Mouse (Mus musculus) lung, postnatal 4 days (tissue): ENCODE data around the gene Sepsecs.
"Not testable (repeated sequence)": the region's sequence is repeated elsewhere in the genome, so short reads cannot be mapped to it uniquely, and the experiment has no call there.

Experiments
- DNase-seq, 2 experiments: peaks; one replicate each; pipeline ENCODE4 v3.0.0; 2021

The Sepsecs gene

GRCm38 (mm10) chr5:52669426-52670191 is at the start of gene Sepsecs:
TSS of gene Sepsecs (minus strand) at chr5:52669708.
- DNase-seq: peak; percentile 95

DNA sequence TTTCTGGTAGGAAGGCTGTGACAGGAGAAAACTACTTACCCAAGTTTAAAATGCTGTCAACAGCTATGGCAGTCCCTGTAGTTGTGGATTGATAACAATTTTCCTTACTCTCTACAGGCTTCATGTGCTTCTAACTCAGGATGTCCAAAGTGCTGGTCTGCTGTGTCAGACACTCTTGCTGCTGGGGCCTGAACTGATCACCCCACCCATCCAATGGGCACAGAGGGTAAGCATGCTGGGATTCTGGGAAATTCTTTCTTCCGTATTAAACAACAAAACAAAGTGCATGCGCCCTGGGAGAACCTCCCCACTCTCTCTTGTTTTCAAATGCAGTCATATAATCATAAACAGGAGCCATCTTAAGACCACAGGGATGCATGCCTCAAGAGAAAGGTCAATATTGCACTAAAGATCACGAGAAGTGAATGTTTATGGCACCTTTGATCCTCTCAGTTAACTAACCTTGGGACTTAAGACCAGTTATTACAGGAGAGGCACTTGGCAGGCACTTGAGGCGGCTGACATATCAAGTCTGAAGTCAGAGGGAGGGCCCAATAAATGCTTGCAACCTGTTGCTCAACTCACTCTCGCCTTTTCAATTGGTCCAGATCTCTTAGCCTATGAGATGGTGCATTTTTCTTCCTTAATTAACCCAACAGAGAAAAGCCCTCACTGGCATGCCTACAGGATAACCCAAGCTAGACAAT is 47.4 kb upstream of the Sepsecs start:
- peak; percentile 47 to 67 for DNase-seq

- DNase-seq: no peak
These were observed 43.2 kb upstream of the Sepsecs start for GRCm38 (mm10) chr5:52712704-52713103.

GRCm38 (mm10) chr5:52704562-52704961 is 35.1 kb upstream of the Sepsecs start:
- DNase-seq: no peak

DNA sequence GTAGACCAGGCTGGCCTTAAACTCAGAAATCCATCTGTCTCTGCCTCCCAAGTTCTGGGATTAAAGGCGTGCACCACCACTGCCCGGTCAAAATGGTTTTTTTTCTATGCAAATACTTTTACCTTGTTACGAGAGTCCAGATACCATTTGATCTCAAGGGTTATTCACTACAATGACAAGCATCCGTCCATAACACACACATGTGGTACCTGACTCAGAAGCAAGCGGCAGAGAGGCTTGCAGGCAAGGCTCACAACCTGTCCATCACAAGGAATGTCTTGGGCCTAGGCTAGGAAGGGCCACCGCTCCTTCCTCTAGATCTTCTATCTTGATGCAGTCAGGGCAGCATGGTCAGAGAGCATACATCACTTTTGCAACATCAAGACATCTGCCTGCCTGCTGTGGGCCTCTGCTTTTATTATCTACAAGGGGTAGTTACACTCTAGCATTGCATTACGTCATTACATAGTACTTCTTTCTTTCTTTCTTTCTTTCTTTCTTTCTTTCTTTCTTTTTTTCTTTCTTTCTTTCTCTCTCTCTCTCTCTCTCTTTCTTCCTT is 28.5 kb upstream of the Sepsecs start:
- DNase-seq: not testable (repeated sequence)

DNA sequence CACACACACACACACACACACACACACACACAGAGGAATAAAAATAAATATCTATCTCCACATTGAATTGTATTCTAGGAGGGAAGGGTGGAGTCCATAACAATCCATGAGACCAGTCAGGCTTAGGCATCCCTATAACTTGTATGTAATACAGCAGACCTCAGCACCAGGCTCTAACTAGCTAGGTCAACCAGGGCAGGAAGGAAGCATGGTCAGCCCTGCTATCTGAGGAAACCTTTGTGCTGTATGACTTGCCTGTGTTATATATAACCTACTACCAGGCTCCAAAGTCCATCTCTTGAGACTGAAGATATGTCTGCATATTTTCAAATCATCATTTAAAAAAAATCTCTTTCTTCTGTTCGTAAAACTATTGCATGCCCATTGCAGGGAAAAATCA is 27.8 kb upstream of the Sepsecs start:
- no peak for DNase-seq

GRCm38 (mm10) chr5:52687741-52688455 is 18.4 kb upstream of the Sepsecs start:
- no peak for DNase-seq

DNA sequence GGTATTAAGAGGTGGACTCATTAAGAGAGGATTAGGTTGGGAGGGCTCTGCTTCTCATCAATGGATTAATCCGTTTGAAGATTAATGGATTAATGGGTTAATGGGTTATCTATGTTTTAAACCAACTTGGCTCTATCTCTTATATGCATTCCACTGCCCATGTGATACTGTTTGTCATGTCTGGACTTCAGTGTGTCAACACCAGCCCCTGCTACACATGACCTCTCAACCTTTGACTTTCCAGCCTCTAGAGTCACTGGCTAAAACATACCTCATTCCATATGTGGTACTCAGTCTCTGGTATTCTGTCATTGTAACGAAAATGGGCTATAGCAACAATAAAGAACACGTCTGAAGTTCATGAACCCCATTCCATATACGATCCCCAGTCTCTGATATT is 11.6 kb upstream of the Sepsecs start:
- no peak for DNase-seq

DNA sequence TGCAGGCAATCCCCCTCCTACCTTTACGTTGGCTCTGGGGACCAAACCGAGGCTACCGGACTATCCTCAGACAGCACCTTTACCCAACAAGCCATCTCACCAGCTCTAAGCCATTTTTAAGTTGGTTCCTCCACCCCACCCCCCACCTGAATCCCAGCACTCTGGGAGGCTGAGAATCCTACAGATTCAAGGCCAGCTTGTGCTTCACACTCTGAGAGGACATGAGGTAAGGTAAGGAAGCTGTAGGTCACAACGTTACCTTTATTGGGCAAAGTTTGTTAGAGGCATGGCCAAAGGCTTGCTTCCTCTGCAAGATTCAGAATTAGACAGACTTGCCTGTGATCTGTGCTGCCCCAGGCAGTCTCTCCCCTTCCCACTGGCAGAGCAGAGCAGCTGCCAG is 10.7 kb upstream of the Sepsecs start:
- no peak for DNase-seq

DNA sequence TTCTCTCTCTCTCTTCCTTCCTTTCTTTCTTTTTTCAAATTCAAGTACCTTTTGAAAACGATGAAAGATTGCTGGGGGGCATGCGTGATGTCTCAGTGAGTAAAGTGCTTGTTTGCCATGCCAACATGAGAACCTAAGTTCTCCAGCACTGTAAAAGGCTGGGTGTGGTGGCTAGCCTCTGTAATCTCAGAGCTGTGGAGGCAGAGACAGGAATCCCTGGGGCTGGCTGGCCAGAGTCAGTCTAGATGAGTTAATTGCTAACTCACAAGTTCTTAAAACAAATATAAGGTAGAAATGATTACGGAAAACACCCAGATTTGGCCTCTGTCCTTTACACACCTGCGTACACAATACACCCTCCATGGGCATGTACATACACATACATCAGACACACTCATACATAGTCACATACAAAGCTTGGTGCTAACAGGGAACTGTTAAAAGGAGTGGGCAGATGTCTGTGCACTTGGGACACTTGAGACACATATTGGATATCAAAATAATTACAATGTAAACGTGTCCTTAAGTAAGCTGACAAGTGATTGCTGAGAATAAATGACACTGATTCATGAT is 9.1 kb upstream of the Sepsecs start:
- no peak for DNase-seq

DNA sequence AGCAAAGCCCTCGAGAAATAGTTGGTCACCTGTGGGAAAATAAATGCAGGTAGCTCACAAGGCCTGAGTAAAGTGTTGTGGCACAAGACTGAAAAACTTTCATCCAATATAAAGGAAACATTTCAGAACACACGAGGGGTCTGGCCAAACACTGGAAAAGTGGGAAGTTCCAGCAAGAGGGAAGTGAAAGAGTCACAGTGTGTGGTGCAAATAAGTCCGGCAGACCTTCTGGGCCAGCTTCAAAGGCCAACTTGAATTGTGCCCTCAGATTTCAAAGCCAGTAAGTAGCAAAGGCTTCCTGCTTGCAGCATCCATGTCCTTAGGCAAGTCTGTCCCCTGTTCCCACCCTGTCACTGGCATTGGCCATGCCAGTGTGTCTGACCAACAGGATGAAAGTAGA is 7.6 kb upstream of the Sepsecs start:
- peak; percentile 14 to 28 for DNase-seq

DNA sequence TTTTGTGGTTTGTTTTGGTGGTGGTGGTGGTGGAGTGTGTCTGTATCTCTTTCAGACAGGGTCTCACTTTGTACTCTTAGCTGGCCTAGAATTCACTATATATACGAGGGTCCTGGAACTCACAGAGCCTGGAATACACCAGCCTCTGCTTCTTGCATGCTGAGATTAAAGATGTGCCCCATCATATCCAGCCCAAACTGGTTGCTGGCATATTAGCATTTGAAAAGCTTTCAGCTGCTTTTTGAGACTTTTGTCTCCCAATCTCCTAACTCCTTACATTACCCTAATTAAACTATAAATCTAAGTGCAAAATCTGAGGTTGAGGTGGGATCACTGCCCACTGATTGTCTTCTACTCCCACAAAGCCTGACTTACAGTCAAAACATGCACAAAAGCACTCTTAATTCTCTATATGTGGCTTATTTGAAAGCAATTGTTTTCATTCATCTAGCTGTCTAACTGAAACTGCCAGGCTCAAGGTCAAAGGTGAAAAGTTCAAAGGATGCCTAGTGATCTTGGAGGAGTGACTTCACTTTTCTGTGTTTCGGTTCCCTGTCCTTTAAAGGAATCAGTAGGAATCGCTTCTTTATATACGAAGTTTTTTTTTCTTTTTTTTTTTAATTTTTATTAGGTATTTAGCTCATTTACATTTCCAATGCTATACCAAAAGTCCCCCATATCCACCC is 5.0 kb upstream of the Sepsecs start:
- no peak for DNase-seq

DNA sequence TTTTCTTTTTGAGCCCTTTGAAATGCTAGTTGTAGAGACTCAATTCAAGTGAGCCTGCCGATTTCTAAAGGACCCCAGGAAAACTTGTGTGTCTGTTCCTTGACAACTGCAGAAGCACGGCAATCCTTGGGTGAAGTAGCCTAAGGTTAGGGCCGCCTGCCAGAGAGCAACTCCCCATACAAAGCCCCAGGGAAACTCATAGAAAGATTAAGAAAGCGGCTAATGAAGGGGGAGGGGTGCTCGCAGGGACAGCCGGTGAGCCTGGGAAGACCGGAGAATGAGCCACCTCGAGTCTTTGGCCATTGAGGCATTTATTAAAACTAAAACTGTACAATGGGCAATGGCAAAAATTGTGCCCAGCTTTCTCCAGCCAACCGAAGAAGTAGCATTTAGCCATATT is 3.8 kb upstream of the Sepsecs start:
- no peak for DNase-seq

GRCm38 (mm10) chr5:52670745-52671144 is 1.2 kb upstream of the Sepsecs start:
- DNase-seq: no peak

- no peak for DNase-seq
These were observed 2.7 kb downstream of the Sepsecs start for GRCm38 (mm10) chr5:52666766-52667165.

- DNase-seq: no peak
These were observed 11.6 kb downstream of the Sepsecs start for GRCm38 (mm10) chr5:52657957-52658356.

- no peak for DNase-seq
These were observed 12.2 kb downstream of the Sepsecs start for GRCm38 (mm10) chr5:52657336-52657735.

- no peak for DNase-seq
These were observed 13.5 kb downstream of the Sepsecs start for GRCm38 (mm10) chr5:52655992-52656391.

DNA sequence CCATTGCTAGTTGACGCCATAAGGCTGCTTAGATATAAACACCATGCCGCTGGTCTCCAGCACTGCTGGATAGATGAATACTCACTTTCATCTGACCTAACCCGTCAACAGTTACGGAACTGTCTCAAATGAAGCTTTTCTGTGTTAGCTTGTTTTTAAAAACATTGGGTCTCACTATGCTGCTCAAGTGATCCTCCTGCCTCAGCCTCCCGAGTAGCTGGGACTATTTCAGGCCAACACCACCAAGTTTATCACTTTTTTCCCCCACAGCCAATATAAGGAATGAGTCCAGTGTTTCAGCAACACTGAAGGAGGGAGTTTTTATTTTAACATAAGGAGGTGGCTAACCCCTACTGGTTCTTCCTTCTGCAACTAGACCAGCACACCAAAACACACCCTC is 14.5 kb downstream of the Sepsecs start:
- no peak for DNase-seq

DNA sequence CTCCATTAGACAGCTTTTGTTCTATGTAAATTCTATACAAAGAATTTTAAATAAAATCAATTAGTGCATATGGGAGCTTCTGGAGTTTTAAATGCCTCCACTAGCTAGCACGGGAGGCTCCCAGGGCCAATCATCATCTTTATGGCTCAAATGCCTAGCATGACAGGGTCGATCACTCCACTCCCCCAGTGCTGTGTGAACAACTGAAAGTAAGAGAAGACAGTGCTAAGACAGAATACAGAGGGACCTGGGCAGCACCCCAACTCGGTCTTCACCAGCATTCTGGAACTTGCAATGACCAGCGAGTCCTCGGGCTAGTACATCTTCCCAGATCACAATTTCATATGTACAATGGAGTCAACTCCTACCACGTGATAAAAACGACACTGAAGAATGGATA is 16.9 kb downstream of the Sepsecs start:
- no peak for DNase-seq

- no peak for DNase-seq
These were observed 17.4 kb downstream of the Sepsecs start for GRCm38 (mm10) chr5:52652086-52652485.
